Mouse (Mus musculus) heart, adult 2 months (tissue): Measurements from ENCODE around the gene Azin2. TPM values are rescaled to one million over a fixed set of nuclear protein-coding genes. Genes with fewer than 3 reads are reported as not detected.

Experiments used
- DNase-seq, 2 experiments: peaks; one replicate each; pipeline ENCODE4 v3.0.0; 2021
- H3K27ac ChIP-seq: fragments of 200-600 bp; 2 replicates; pipeline ENCODE4 v1.8.1; 2022
- H3K27me3 ChIP-seq: fragments of 200-500 bp; 2 replicates; pipeline ENCODE4 v1.6.1; 2012; ENCODE audit warnings: mild to moderate bottlenecking, low read length, inconsistent platforms, mixed read lengths; ENCODE audit not compliant: control insufficient read depth, insufficient read depth
- H3K36me3 ChIP-seq: fragments of 200-500 bp; 2 replicates; pipeline ENCODE4 v1.6.1; 2012; ENCODE audit warnings: low read length, inconsistent platforms; ENCODE audit not compliant: control insufficient read depth, insufficient read depth
- H3K4me1 ChIP-seq: fragments of 200-500 bp; 2 replicates; pipeline ENCODE4 v1.6.1; 2011; ENCODE audit warnings: low read length; ENCODE audit not compliant: control insufficient read depth, insufficient read depth
- H3K4me3 ChIP-seq: fragments of 200-600 bp; 2 replicates; pipeline ENCODE4 v1.8.1; 2022
- H3K79me2 ChIP-seq: fragments of 200-500 bp; replicated peaks from 2 replicates; pipeline ENCODE4 v1.6.1; 2012; ENCODE audit warnings: mild to moderate bottlenecking, inconsistent platforms, low read length, moderate library complexity, mixed read lengths; ENCODE audit not compliant: control insufficient read depth, insufficient read depth
- H3K9ac ChIP-seq: fragments of 200-500 bp; 2 replicates; pipeline ENCODE4 v1.6.1; 2012; ENCODE audit warnings: low read depth, mild to moderate bottlenecking, control low read depth, inconsistent platforms, low read length, mixed read lengths
- CTCF ChIP-seq: fragments of 200-600 bp; IDR thresholded peaks from 2 replicates; pipeline ENCODE4 v1.8.1; 2022; ENCODE audit warnings: antibody characterized with exemption, mild to moderate bottlenecking, moderate library complexity
- EP300 ChIP-seq: fragments of 200-500 bp; IDR thresholded peaks from 2 replicates; pipeline ENCODE4 v1.6.1; 2011; ENCODE audit warnings: low read depth, low read length, control low read depth; ENCODE audit not compliant: insufficient read depth
- POLR2A ChIP-seq: fragments of 200-500 bp; IDR thresholded peaks from 2 replicates; pipeline ENCODE4 v1.6.1; 2011; ENCODE audit warnings: mild to moderate bottlenecking, low read depth, low read length, control low read depth; ENCODE audit not compliant: insufficient read depth
- WGBS: fragments of 180-500 bp; shearing (Covaris S2); methylation state at CpG from one replicate; pipeline ENCODE4 v1.1.7; 2018; 5-methylcytosine and 5-hydroxymethylcytosine counted together
- intact Hi-C: fragments of 180-260 bp; cut with DNase I; formaldehyde crosslinking; loops from one replicate; pipeline ENCODE4 v1.15.1; 2025
- polyA plus RNA-seq: library from polyadenylated mRNA; depleted of rRNA; stranded (reverse); fragments of >200 nt; gene quantifications from 2 replicates; pipeline ENCODE4 v1.2.3, GENCODE M21; 2012
- total RNA-seq, 2 experiments: library from RNA; stranded (reverse); gene quantifications; 2 replicates each; pipeline ENCODE4 v1.2.3; 2021

The Azin2 gene
- total and polyA plus RNA-seq, 3 experiments = 2.0 to 3.7 (median 3.0) TPM

DNA sequence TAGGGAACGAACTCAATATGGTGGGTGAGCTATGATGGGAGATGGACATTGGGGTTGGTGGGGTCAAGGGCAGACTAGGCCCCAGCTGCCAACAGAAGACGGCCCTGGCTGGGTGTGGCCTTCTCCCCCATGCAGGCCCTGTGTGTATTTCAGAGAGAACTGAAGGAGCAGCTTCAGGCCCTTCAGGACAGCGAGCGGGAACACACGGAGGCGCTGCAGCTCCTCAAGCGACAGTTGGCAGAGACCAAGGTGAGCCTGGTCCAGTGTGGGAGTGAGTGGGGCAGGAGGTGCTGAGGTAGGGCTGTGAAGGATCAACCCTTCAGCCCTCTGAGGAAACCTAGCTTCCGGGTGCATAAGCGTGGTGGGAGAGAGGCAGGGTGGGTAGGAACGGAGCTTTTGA is 65.6 kb downstream of the Azin2 start:
- WGBS = 99% methylated on average over 10 of the region's 10 CpGs
- no peak overlapping the region for H3K27ac ChIP-seq
- no peak for TF ChIP-seq POLR2A
- TF ChIP-seq CTCF = no peak
- TF ChIP-seq EP300 = no peak
- H3K9ac ChIP-seq = no peak overlapping the region
- intact Hi-C loops = no loop called here
- H3K36me3 ChIP-seq = no peaks in the 10 kb centered on the region
- peaks cover 7% of the 10 kb centered on the region for H3K4me1 ChIP-seq
- DNase-seq = no peak
- no peaks in the 10 kb centered on the region for H3K27me3 ChIP-seq
- H3K79me2 ChIP-seq = no peaks in the 10 kb centered on the region
- no peak overlapping the region for H3K4me3 ChIP-seq

DNA sequence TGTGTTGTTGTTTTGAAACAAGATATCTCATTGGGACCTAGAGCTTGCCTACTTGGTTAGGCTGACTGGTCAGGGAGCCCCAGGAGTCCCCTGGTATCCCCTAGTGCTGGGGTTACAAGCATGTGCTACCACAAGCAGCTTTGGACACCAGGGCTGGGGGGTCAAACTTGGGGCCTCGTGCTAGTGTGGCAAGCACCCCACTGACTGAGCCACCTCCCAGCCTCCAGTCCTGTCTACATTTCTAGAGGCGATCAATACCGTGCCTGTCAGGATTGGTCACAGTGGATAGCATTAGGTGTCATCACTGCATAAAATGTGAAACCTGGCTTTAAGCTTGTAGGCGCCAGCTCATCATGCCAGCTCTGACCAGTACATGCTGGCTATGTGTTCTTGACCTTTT is 66.4 kb downstream of the Azin2 start:
- no peak overlapping the region for H3K4me3 ChIP-seq
- TF ChIP-seq EP300 (no peak), POLR2A (no peak), CTCF (no peak)
- H3K79me2 ChIP-seq = no peaks in the 10 kb centered on the region
- intact Hi-C loops = no loop called here
- peaks cover 8% of the 10 kb centered on the region for H3K4me1 ChIP-seq
- H3K27me3 ChIP-seq = no peaks in the 10 kb centered on the region
- 97% methylated on average over 4 of the region's 4 CpGs for WGBS
- no peak overlapping the region for H3K9ac ChIP-seq
- DNase-seq = no peak
- H3K27ac ChIP-seq = no peak overlapping the region
- no peaks in the 10 kb centered on the region for H3K36me3 ChIP-seq

DNA sequence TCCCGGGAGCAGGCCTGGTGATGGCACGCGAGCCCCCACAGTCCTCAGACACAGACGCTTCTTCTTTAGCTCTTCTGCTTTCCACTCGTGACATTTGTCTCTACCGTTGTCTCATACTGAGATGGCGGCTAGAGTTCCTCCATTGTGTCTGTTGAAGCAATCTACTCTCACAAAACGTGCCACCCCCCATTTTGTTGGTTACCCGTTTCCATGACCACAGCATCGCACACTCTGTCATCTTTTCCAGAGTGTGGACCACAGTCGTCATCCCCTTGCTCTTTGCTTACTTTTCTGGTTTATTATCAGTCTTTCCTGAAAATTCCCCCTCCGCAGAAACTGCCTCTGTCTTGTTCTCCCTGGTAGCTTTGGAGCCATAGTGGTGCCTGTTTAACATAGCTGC is 68.1 kb downstream of the Azin2 start:
- Histone ChIP-seq H3K27me3 (no peaks in the 10 kb centered on the region), H3K27ac (no peak overlapping the region), H3K36me3 (no peaks in the 10 kb centered on the region), H3K4me1 (peaks cover 12% of the 10 kb centered on the region), H3K9ac (no peak overlapping the region), H3K79me2 (no peaks in the 10 kb centered on the region), H3K4me3 (no peak overlapping the region)
- no peak for DNase-seq
- no peak for TF ChIP-seq EP300
- 78% methylated on average over 12 of the region's 12 CpGs for WGBS
- intact Hi-C loops = no loop called here

GRCm38 (mm10) chr4:128892188-128892587 is 70.1 kb downstream of the Azin2 start:
- H3K4me1 ChIP-seq = peaks cover 8% of the 10 kb centered on the region
- WGBS = 92% methylated on average over 6 of the region's 6 CpGs
- H3K27me3 ChIP-seq = no peaks in the 10 kb centered on the region
- H3K4me3 ChIP-seq = no peak overlapping the region
- intact Hi-C loops = no loop called here
- no peaks in the 10 kb centered on the region for H3K36me3 ChIP-seq
- H3K79me2 ChIP-seq = no peaks in the 10 kb centered on the region
- H3K27ac ChIP-seq = no peak overlapping the region
- H3K9ac ChIP-seq = no peak overlapping the region
- no peak for DNase-seq
- no peak for TF ChIP-seq POLR2A
- no peak for TF ChIP-seq EP300
- no peak for TF ChIP-seq CTCF

- no peak for DNase-seq
- 73% methylated on average over 6 of the region's 6 CpGs for WGBS
- Histone ChIP-seq H3K4me1 (peaks cover 8% of the 10 kb centered on the region), H3K36me3 (no peaks in the 10 kb centered on the region), H3K27ac (no peak overlapping the region), H3K4me3 (no peak overlapping the region), H3K9ac (no peak overlapping the region), H3K79me2 (no peaks in the 10 kb centered on the region), H3K27me3 (no peaks in the 10 kb centered on the region)
- intact Hi-C loops = no loop called here
- TF ChIP-seq EP300 = no peak
- no peak for TF ChIP-seq CTCF
- TF ChIP-seq POLR2A = no peak
Observed at GRCm38 (mm10) chr4:128891746-128892145, 70.5 kb downstream of the Azin2 start.

GRCm38 (mm10) chr4:128891157-128891556 is 71.1 kb downstream of the Azin2 start:
- 6% methylated on average over 1 of the region's 1 CpGs for WGBS
- peak overlapping the region; percentile 48 for H3K27ac ChIP-seq
- H3K79me2 ChIP-seq = no peaks in the 10 kb centered on the region
- H3K9ac ChIP-seq = no peak overlapping the region
- intact Hi-C loops = no loop called here
- no peaks in the 10 kb centered on the region for H3K27me3 ChIP-seq
- DNase-seq = peak; percentile 45 to 74
- TF ChIP-seq EP300 (0 out of 2 replicates have a peak, but pooled peaks have one; percentile 22), POLR2A (no peak)
- H3K36me3 ChIP-seq = no peaks in the 10 kb centered on the region
- no peak overlapping the region for H3K4me3 ChIP-seq
- peaks cover 8% of the 10 kb centered on the region for H3K4me1 ChIP-seq
